Mouse (Mus musculus) thymus, adult 2 months (tissue): ENCODE data around the gene Csnk2a2. TPM values are rescaled to one million over a fixed set of nuclear protein-coding genes. Genes with fewer than 3 reads are reported as not detected.

ENCODE experiments used
- DNase-seq: peaks from one replicate; pipeline ENCODE4 v3.0.0; 2021
- H3K27ac ChIP-seq: fragments of 200-500 bp; 2 replicates; pipeline ENCODE4 v1.5.1; 2012; ENCODE audit warnings: low read length, control low read depth; ENCODE audit not compliant: control insufficient read depth, insufficient read depth
- H3K27me3 ChIP-seq: fragments of 200-500 bp; 2 replicates; pipeline ENCODE4 v1.6.1; 2012; ENCODE audit warnings: mild to moderate bottlenecking, low read length, moderate library complexity, mixed read lengths; ENCODE audit not compliant: control insufficient read depth, insufficient read depth
- H3K36me3 ChIP-seq: fragments of 200-500 bp; 2 replicates; pipeline ENCODE4 v1.6.1; 2012; ENCODE audit warnings: mild to moderate bottlenecking, low read length, moderate library complexity; ENCODE audit not compliant: control insufficient read depth, insufficient read depth
- H3K4me1 ChIP-seq: fragments of 200-500 bp; replicated peaks from 2 replicates; pipeline ENCODE4 v1.6.1; 2012; ENCODE audit warnings: low read length; ENCODE audit not compliant: control insufficient read depth, insufficient read depth
- H3K4me3 ChIP-seq: fragments of 200-500 bp; 2 replicates; pipeline ENCODE4 v1.5.1; 2012; ENCODE audit warnings: mild to moderate bottlenecking, low read length, control low read depth, moderate library complexity; ENCODE audit not compliant: control insufficient read depth, insufficient read depth
- CTCF ChIP-seq: fragments of 200-500 bp; IDR thresholded peaks from 2 replicates; pipeline ENCODE4 v1.5.1; 2012; ENCODE audit warnings: mild to moderate bottlenecking, control low read depth, low read length, moderate library complexity, borderline replicate concordance; ENCODE audit not compliant: control insufficient read depth, poor library complexity, insufficient read depth; ENCODE audit errors: extremely low read depth
- POLR2A ChIP-seq: fragments of 200-500 bp; IDR thresholded peaks from 2 replicates; pipeline ENCODE4 v1.6.1; 2012; ENCODE audit warnings: mild to moderate bottlenecking, low read length, control low read depth, moderate library complexity; ENCODE audit not compliant: control insufficient read depth, poor library complexity, insufficient read depth; ENCODE audit errors: extremely low read depth
- WGBS: fragments of 180-500 bp; shearing (Covaris S2); methylation state at CpG from one replicate; pipeline ENCODE4 v1.1.7; 2018; 5-methylcytosine and 5-hydroxymethylcytosine counted together
- polyA plus RNA-seq: library from polyadenylated mRNA; depleted of rRNA; stranded (reverse); fragments of >200 nt; gene quantifications from 2 replicates; pipeline ENCODE4 v1.2.3, GENCODE M21; 2012

The Csnk2a2 gene
- polyA plus RNA-seq, 1 experiment: 35.2 TPM

DNA sequence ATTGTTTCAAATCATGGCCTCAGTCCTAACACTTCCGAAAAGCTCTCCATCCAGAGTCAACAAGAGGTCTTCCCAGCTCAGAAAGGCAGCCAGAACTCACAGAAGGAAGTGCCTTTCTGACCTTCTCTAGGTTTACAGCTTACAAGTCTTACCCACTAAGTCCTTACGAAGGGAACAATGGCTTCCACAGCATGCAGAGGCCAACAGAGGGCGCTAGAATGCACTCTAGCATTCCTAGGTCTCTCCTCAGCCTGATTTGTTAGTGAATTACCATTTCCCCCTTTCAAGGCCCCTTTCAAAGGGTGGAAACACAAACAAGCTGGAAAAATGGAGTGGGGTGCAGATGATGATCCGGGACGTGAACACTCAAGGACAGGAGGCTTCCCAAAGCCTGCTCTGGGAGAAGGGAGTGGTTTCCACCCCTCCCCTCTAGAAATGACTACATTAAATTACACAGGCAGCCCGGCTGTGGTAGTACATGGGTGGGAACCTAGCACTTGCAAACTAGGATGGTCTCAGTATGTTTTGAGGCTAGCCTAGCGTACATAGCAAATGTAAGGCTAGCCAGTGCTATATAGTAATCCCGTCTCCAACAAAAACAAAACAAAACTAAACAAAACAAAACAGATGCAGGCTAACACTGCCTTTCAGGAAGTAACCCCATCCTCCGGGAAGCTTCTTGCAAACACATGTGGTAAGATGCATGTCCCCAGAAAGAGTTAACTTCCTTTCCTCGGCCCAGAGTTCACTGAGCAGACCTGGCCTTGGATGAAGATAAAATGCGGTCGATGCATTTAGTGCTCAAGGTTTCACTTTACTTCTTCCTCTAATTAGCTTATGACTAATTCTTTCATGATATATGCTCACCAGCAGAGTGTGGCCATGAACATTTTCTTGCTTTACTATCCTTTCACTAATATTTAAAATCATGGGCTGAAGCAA, 62.0 kb downstream of the Csnk2a2 start:
- TF ChIP-seq CTCF: no peak
- TF ChIP-seq POLR2A: no peak
- peaks cover 10% of the 10 kb centered on the region for H3K4me1 ChIP-seq
- peak; percentile 70 for DNase-seq
- H3K4me3 ChIP-seq: no peak overlapping the region
- H3K36me3 ChIP-seq: peaks cover 2% of the 10 kb centered on the region; the same call in 1 of the 2 replicates
- WGBS: 29% methylated on average over 12 of the region's 12 CpGs
- H3K27ac ChIP-seq: no peak overlapping the region
- H3K27me3 ChIP-seq: no peaks in the 10 kb centered on the region

DNA sequence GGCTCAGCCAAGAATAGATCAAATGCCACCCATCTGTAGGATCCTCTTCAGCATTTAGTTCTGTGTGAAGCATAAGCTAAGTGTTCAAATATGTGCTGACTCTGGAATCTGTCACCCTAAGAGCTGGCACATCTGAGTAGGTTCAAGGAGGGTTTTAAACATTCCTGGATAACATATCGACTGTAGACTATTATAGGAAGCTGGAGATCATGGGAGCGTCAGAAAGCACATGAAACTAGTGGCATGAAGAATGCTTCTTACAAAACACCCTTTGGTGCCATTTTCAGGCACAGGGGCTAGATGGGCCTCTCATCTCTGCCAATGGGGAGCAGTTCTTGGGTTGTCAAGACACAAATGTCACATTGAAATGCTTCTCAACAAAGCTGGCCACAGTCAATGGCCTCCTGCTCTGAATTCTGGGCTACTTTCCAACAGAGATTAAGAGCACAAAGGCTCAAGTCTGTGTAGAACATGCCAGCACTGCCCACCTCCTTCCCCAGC, 63.0 kb downstream of the Csnk2a2 start:
- no peak for DNase-seq
- WGBS: 97% methylated on average over 2 of the region's 2 CpGs
- H3K4me1 ChIP-seq: peaks cover 10% of the 10 kb centered on the region

DNA sequence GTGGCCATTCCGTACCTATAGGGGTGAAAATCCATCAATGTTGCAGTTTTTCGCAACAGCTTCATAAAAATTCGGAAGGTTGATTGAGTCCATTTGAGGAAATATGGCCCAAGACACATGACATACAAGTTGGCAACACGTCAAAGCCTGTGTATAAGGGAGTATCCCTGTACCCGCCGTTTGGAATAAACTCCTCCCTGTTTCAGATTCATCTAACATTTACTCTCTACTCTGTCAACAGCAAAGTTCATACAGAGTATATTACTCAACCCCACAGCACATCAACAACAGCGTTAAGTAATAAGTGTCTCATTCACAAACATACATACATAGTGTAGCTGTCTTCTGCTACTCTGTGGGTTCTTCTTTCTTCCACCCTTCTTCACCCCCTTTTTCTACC, 65.2 kb downstream of the Csnk2a2 start:
- no peak overlapping the region for H3K27ac ChIP-seq
- TF ChIP-seq POLR2A: no peak
- no peak for TF ChIP-seq CTCF
- WGBS: 93% methylated on average over 7 of the region's 7 CpGs
- H3K4me3 ChIP-seq: no peak overlapping the region
- no peak for DNase-seq
- peaks cover 10% of the 10 kb centered on the region for H3K4me1 ChIP-seq
- peaks cover 33% of the 10 kb centered on the region for H3K36me3 ChIP-seq
- no peaks in the 10 kb centered on the region for H3K27me3 ChIP-seq

More for the DNA sequence above, 63.0 kb downstream of the Csnk2a2 start:
- H3K36me3 ChIP-seq: peaks cover 13% of the 10 kb centered on the region
- H3K4me3 ChIP-seq: no peak overlapping the region
- TF ChIP-seq CTCF (no peak), POLR2A (no peak)
- H3K27me3 ChIP-seq: no peaks in the 10 kb centered on the region
- no peak overlapping the region for H3K27ac ChIP-seq

- TF ChIP-seq POLR2A (no peak), CTCF (no peak)
- 97% methylated on average over 14 of the region's 14 CpGs for WGBS
- Histone ChIP-seq H3K4me1 (peaks cover 3% of the 10 kb centered on the region), H3K4me3 (no peak overlapping the region), H3K27ac (no peak overlapping the region), H3K27me3 (no peaks in the 10 kb centered on the region), H3K36me3 (peaks cover 40% of the 10 kb centered on the region)
- DNase-seq: no peak
Observed at GRCm38 (mm10) chr8:95422193-95422810, 67.5 kb downstream of the Csnk2a2 start.

DNA sequence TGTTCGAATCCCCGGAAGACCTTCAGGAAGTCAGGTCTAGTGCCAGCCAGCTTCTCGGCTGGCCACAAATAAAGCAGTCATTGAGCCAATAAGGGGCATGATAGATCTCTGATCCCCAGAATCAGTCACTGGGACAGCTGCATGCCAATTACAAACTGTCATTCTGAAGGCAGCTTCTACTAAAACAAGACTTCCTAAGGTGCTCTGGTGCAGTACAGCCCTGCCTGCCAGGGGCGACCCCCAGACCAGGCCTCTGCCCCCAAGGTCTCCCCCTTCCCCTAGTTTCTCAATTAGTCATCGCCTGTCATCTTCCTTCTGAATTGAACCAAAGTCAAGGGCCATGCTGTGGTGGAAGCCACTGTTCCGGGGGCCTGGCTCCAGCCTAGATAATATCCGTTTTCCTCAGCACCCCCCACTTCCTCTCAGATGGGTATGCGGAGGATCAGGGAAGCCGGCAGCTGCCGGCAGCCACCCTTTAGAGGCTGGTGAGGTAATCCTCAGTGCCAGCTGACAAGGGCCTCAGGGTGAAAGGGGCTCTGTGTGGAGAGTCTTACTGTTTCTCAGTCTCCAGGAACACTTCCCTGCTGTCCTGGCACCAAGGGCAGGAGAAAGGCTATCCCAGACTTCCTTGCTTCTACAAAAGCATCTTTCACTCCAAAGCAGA, 78.4 kb downstream of the Csnk2a2 start:
- Histone ChIP-seq H3K4me3 (no peak overlapping the region), H3K36me3 (no peaks in the 10 kb centered on the region), H3K4me1 (peaks cover 8% of the 10 kb centered on the region), H3K27ac (peak overlapping the region; percentile 19; the same call in 1 of the 2 replicates), H3K27me3 (no peaks in the 10 kb centered on the region)
- no peak for DNase-seq
- 31% methylated on average over 10 of the region's 10 CpGs for WGBS
- no peak for TF ChIP-seq POLR2A
- no peak for TF ChIP-seq CTCF

GRCm38 (mm10) chr8:95409518-95409917, 80.3 kb downstream of the Csnk2a2 start:
- no peak for DNase-seq
- no peaks in the 10 kb centered on the region for H3K27me3 ChIP-seq
- TF ChIP-seq POLR2A: no peak
- TF ChIP-seq CTCF: no peak
- 95% methylated on average over 5 of the region's 5 CpGs for WGBS
- H3K4me3 ChIP-seq: no peak overlapping the region
- no peaks in the 10 kb centered on the region for H3K36me3 ChIP-seq
- no peak overlapping the region for H3K27ac ChIP-seq
- peaks cover 8% of the 10 kb centered on the region for H3K4me1 ChIP-seq
